Mouse (Mus musculus): ENCODE measurements around the gene Irak3. TPM values are rescaled to one million over a fixed set of nuclear protein-coding genes. Genes with fewer than 3 reads are reported as not detected.
"Not testable (repeated sequence)": the region's sequence is repeated elsewhere in the genome, so short reads cannot be mapped to it uniquely, and the experiment has no call there.

Gene Irak3
- total and polyA plus RNA-seq, 3 experiments: 0.47 TPM; not detected in 2

GRCm38 (mm10) chr10:120218996-120219395 is 17.1 kb upstream of the Irak3 start:
- peaks cover 0 to 4% of the 10 kb centered on the region in 2 experiments; a peak in 2 of 4 replicates for H3K36me3 ChIP-seq (ENCODE audit: control insufficient read depth in 1 of 2, insufficient read depth in 2 of 2, low read length in 2 of 2)
- no peak overlapping the region for H3K27ac ChIP-seq (ENCODE audit: control insufficient read depth, low read depth, low read length)
- H3K9ac ChIP-seq (ENCODE audit: control insufficient read depth, low read depth, low read length, poor library complexity, severe bottlenecking): no peak overlapping the region
- H3K27me3 ChIP-seq (ENCODE audit: control insufficient read depth in 1 of 2, insufficient read depth in 2 of 2, low read length in 2 of 2): no peaks in the 10 kb centered on the region
- no peak for TF ChIP-seq SIN3A (IDR thresholded peaks at IDR 0.05; ENCODE audit: low read length)
- TF ChIP-seq GATA1 (IDR thresholded peaks at IDR 0.05; ENCODE audit: low read depth, low read length): no peak
- TF ChIP-seq BHLHE40 (IDR thresholded peaks at IDR 0.05; ENCODE audit: borderline replicate concordance, low read depth, low read length): no peak
- no peak for TF ChIP-seq HCFC1 (IDR thresholded peaks at IDR 0.05; ENCODE audit: low read depth, low read length)
- TF ChIP-seq CHD2 (IDR thresholded peaks at IDR 0.05; ENCODE audit: low read length): no peak
- no peak for TF ChIP-seq ZMIZ1 (IDR thresholded peaks at IDR 0.05; ENCODE audit: low read depth, low read length)
- no peak for TF ChIP-seq MYB (IDR thresholded peaks at IDR 0.05; ENCODE audit: low read depth, low read length)
- no peak for TF ChIP-seq TAL1 (IDR thresholded peaks at IDR 0.05; ENCODE audit: low read length)
- TF ChIP-seq NELFE (IDR thresholded peaks at IDR 0.05; ENCODE audit: low read depth, low read length): no peak
- H3K4me1 ChIP-seq (ENCODE audit: control insufficient read depth in 1 of 2, insufficient read depth in 2 of 2, low read length in 2 of 2): no peaks in the 10 kb centered on the region
- no peak overlapping the region for H3K4me3 ChIP-seq (ENCODE audit: control insufficient read depth in 1 of 2, insufficient read depth in 1 of 2, low read depth in 2 of 2, low read length in 2 of 2)
- DNase-seq (ENCODE audit: low read depth, low spot score): no peak
- H3K79me2 ChIP-seq (ENCODE audit: control insufficient read depth, insufficient read depth, low read length, poor library complexity): no peaks in the 10 kb centered on the region; the same call in 1 of the 2 replicates
- H3K9me3 ChIP-seq (replicated peaks; ENCODE audit: insufficient read depth, low read length): no peaks in the 10 kb centered on the region

- not testable (repeated sequence) for H3K36me3 ChIP-seq (ENCODE audit: control insufficient read depth in 1 of 2, insufficient read depth in 2 of 2, low read length in 2 of 2); H3K4me3 ChIP-seq (ENCODE audit: control insufficient read depth in 1 of 2, insufficient read depth in 1 of 2, low read depth in 2 of 2, low read length in 2 of 2); H3K27me3 ChIP-seq (ENCODE audit: control insufficient read depth in 1 of 2, insufficient read depth in 2 of 2, low read length in 2 of 2); H3K79me2 ChIP-seq (ENCODE audit: control insufficient read depth, insufficient read depth, low read length, poor library complexity); H3K9me3 ChIP-seq (replicated peaks; ENCODE audit: insufficient read depth, low read length); H3K4me1 ChIP-seq (ENCODE audit: control insufficient read depth in 1 of 2, insufficient read depth in 2 of 2, low read length in 2 of 2); H3K9ac ChIP-seq (ENCODE audit: control insufficient read depth, low read depth, low read length, poor library complexity, severe bottlenecking); H3K27ac ChIP-seq (ENCODE audit: control insufficient read depth, low read depth, low read length)
- peak; percentile 44 for DNase-seq (ENCODE audit: low read depth, low spot score)
Observed at GRCm38 (mm10) chr10:120217099-120217498, 15.2 kb upstream of the Irak3 start.

- DNase-seq (ENCODE audit: low read depth, low spot score): no peak
- Histone ChIP-seq H3K36me3 (ENCODE audit: control insufficient read depth in 1 of 2, insufficient read depth in 2 of 2, low read length in 2 of 2) (peaks cover 0 to 5% of the 10 kb centered on the region in 2 experiments; a peak in 3 of 4 replicates), H3K79me2 (ENCODE audit: control insufficient read depth, insufficient read depth, low read length, poor library complexity) (peaks cover 9% of the 10 kb centered on the region), H3K4me3 (ENCODE audit: control insufficient read depth in 1 of 2, insufficient read depth in 1 of 2, low read depth in 2 of 2, low read length in 2 of 2) (peak overlapping the region; percentile 89 to 98), H3K9me3 (replicated peaks; ENCODE audit: insufficient read depth, low read length) (no peaks in the 10 kb centered on the region), H3K4me1 (ENCODE audit: control insufficient read depth in 1 of 2, insufficient read depth in 2 of 2, low read length in 2 of 2) (peaks cover 2 to 3% of the 10 kb centered on the region in 2 experiments; a peak in 1 of 4 replicates), H3K27ac (ENCODE audit: control insufficient read depth, low read depth, low read length) (no peak overlapping the region), H3K27me3 (ENCODE audit: control insufficient read depth in 1 of 2, insufficient read depth in 2 of 2, low read length in 2 of 2) (peaks cover 0 to 2% of the 10 kb centered on the region in 2 experiments; a peak in 2 of 4 replicates), H3K9ac (ENCODE audit: control insufficient read depth, low read depth, low read length, poor library complexity, severe bottlenecking) (peak overlapping the region; percentile 71)
- no peak for TF ChIP-seq USF1 (IDR thresholded peaks at IDR 0.05; ENCODE audit: low read depth, low read length)
- TF ChIP-seq MXI1 (IDR thresholded peaks at IDR 0.05; ENCODE audit: low read depth, low read length): 0 out of 2 replicates have a peak, but pooled peaks have one; percentile 10
Observed at GRCm38 (mm10) chr10:120210096-120210495, 8.2 kb upstream of the Irak3 start.

All from MEL (cell line).